Mouse (Mus musculus) CH12.LX (cell line): ENCODE measurements around the gene Osbp2. TPM values are rescaled to one million over a fixed set of nuclear protein-coding genes. Genes with fewer than 3 reads are reported as not detected.

Source experiments
- DNase-seq: peaks from one replicate; pipeline ENCODE4 v3.0.0-alpha.2; 2013; ENCODE audit errors: extremely low read depth
- H3K27ac ChIP-seq: 2 replicates; pipeline ENCODE4 v1.5.1; 2012; ENCODE audit warnings: low read depth, mild to moderate bottlenecking, control low read depth, moderate library complexity; ENCODE audit not compliant: insufficient read depth
- H3K27me3 ChIP-seq: replicated peaks from 2 replicates; pipeline ENCODE3; 2012; ENCODE audit warnings: inconsistent platforms
- H3K36me3 ChIP-seq, 2 experiments: replicated peaks in 1 of 2; 2 replicates each; pipeline versions ENCODE3 to v1.6.1; 2012; ENCODE audit warnings: inconsistent platforms in 1 of 2, low read length in 1 of 2, mild to moderate bottlenecking in 1 of 2, mixed read lengths in 1 of 2, moderate library complexity in 1 of 2; ENCODE audit not compliant: control insufficient read depth in 1 of 2, insufficient read depth in 1 of 2
- H3K4me1 ChIP-seq, 2 experiments: 2 replicates each; pipeline ENCODE4 v1.6.1; 2012; ENCODE audit warnings: inconsistent platforms in 1 of 2, moderate library complexity in 1 of 2; ENCODE audit not compliant: insufficient read depth in 2 of 2, control insufficient read depth in 1 of 2
- H3K4me2 ChIP-seq: 2 replicates; pipeline ENCODE4 v1.6.1; 2012; ENCODE audit warnings: low read depth, mild to moderate bottlenecking, control low read depth; ENCODE audit not compliant: poor library complexity, insufficient read depth, severe bottlenecking
- H3K4me3 ChIP-seq, 3 experiments: fragments of 150-350 bp in 1 of 3; sonication (generic) in 1 of 3; replicated peaks in 1 of 3; 2 replicates each; pipeline versions ENCODE3 to v1.5.1; 2011 to 2012; ENCODE audit warnings: low read depth in 2 of 3, low read length in 2 of 3, mild to moderate bottlenecking in 2 of 3, moderate library complexity in 2 of 3, control low read depth in 1 of 3, improper control_type of control experiment in 1 of 3, inconsistent platforms in 1 of 3, mixed read lengths in 1 of 3; ENCODE audit not compliant: poor library complexity in 1 of 3
- H3K79me2 ChIP-seq: replicated peaks from 2 replicates; pipeline ENCODE4 v1.6.1; 2012; ENCODE audit warnings: mild to moderate bottlenecking, moderate library complexity; ENCODE audit not compliant: control insufficient read depth, poor library complexity, insufficient read depth, severe bottlenecking; ENCODE audit errors: extremely low read depth
- H3K9ac ChIP-seq: 2 replicates; pipeline ENCODE4 v1.6.1; 2012; ENCODE audit warnings: low read depth, mild to moderate bottlenecking, control low read depth, moderate library complexity; ENCODE audit not compliant: insufficient read depth
- H3K9me3 ChIP-seq: replicated peaks from 2 replicates; pipeline ENCODE3; 2012; ENCODE audit warnings: low read length, inconsistent platforms, mixed read lengths
- BHLHE40 ChIP-seq: IDR thresholded peaks from 2 replicates; pipeline ENCODE4 v1.6.1; 2011; ENCODE audit warnings: mild to moderate bottlenecking, low read depth, low read length, improper control_type of control experiment
- CHD1 ChIP-seq: IDR thresholded peaks from 2 replicates; pipeline ENCODE4 v1.6.1; 2012; ENCODE audit warnings: low read depth, low read length, improper control_type of control experiment, inconsistent platforms
- CHD2 ChIP-seq: IDR thresholded peaks from 2 replicates; pipeline ENCODE4 v1.6.1; 2011; ENCODE audit warnings: low read length, improper control_type of control experiment
- CTCF ChIP-seq, 2 experiments: IDR thresholded peaks in 1 of 2; conservative IDR thresholded peaks in 1 of 2; 2 replicates each; pipeline ENCODE4 v1.5.1; 2011 to 2012; ENCODE audit warnings: low read depth in 2 of 2, low read length in 2 of 2, improper control_type of control experiment in 1 of 2, inconsistent platforms in 1 of 2, mild to moderate bottlenecking in 1 of 2, moderate library complexity in 1 of 2
- E2F4 ChIP-seq: IDR thresholded peaks from 2 replicates; pipeline ENCODE4 v1.6.1; 2011; ENCODE audit warnings: low read depth, low read length, improper control_type of control experiment; ENCODE audit not compliant: insufficient replicate concordance
- ELF1 ChIP-seq: IDR thresholded peaks from 2 replicates; pipeline ENCODE4 v1.6.1; 2014; ENCODE audit warnings: low read depth, mild to moderate bottlenecking, inconsistent platforms, low read length, improper control_type of control experiment
- EP300 ChIP-seq: IDR thresholded peaks from 2 replicates; pipeline ENCODE4 v1.6.1; 2011; ENCODE audit warnings: low read length, improper control_type of control experiment
- ETS1 ChIP-seq: conservative IDR thresholded peaks from 2 replicates; pipeline ENCODE4 v1.6.1; 2012; ENCODE audit warnings: low read depth, mild to moderate bottlenecking, inconsistent platforms, low read length, improper control_type of control experiment, moderate library complexity
- GABPA ChIP-seq: IDR thresholded peaks from 2 replicates; pipeline ENCODE4 v1.6.1; 2012; ENCODE audit warnings: low read depth, low read length, improper control_type of control experiment, inconsistent platforms; ENCODE audit not compliant: insufficient replicate concordance
- HCFC1 ChIP-seq: IDR thresholded peaks from 2 replicates; pipeline ENCODE4 v1.6.1; 2012; ENCODE audit warnings: low read depth, mild to moderate bottlenecking, inconsistent platforms, low read length, improper control_type of control experiment
- IRF4 ChIP-seq: IDR thresholded peaks from 2 replicates; pipeline ENCODE4 v1.6.1; 2014; ENCODE audit warnings: low read depth, mild to moderate bottlenecking, inconsistent platforms, low read length, improper control_type of control experiment
- JUN ChIP-seq: IDR thresholded peaks from 2 replicates; pipeline ENCODE4 v1.6.1; 2011; ENCODE audit warnings: low read depth, mild to moderate bottlenecking, low read length, improper control_type of control experiment, moderate library complexity; ENCODE audit not compliant: insufficient read depth
- JUND ChIP-seq: conservative IDR thresholded peaks from 2 replicates; pipeline ENCODE4 v1.6.1; 2011; ENCODE audit warnings: low read depth, low read length, improper control_type of control experiment
- KAT2A ChIP-seq: IDR thresholded peaks from 2 replicates; pipeline ENCODE4 v1.6.1; 2012; ENCODE audit warnings: low read length, improper control_type of control experiment, inconsistent platforms; ENCODE audit not compliant: insufficient replicate concordance
- MAFK ChIP-seq: IDR thresholded peaks from 2 replicates; pipeline ENCODE4 v1.6.1; 2011; ENCODE audit warnings: low read length, improper control_type of control experiment; ENCODE audit not compliant: insufficient replicate concordance
- MAX ChIP-seq: IDR thresholded peaks from 2 replicates; pipeline ENCODE4 v1.6.1; 2011; ENCODE audit warnings: low read length, improper control_type of control experiment
- MAZ ChIP-seq: IDR thresholded peaks from 2 replicates; pipeline ENCODE4 v1.6.1; 2012; ENCODE audit warnings: low read depth, mild to moderate bottlenecking, inconsistent platforms, low read length, improper control_type of control experiment, moderate library complexity
- MEF2A ChIP-seq: IDR thresholded peaks from 2 replicates; pipeline ENCODE4 v1.6.1; 2014; ENCODE audit warnings: low read depth, mild to moderate bottlenecking, inconsistent platforms, low read length, improper control_type of control experiment, borderline replicate concordance
- MXI1 ChIP-seq: IDR thresholded peaks from 2 replicates; pipeline ENCODE4 v1.6.1; 2011; ENCODE audit warnings: mild to moderate bottlenecking, low read depth, low read length, improper control_type of control experiment
- MYC ChIP-seq: IDR thresholded peaks from 2 replicates; pipeline ENCODE4 v1.6.1; 2011; ENCODE audit warnings: low read depth, mild to moderate bottlenecking, improper control_type of control experiment, low read length
- NELFE ChIP-seq: IDR thresholded peaks from 2 replicates; pipeline ENCODE4 v1.6.1; 2011; ENCODE audit warnings: low read depth, low read length, improper control_type of control experiment
- NRF1 ChIP-seq: IDR thresholded peaks from 2 replicates; pipeline ENCODE4 v1.6.1; 2014; ENCODE audit warnings: low read depth, mild to moderate bottlenecking, inconsistent platforms, low read length, improper control_type of control experiment, moderate library complexity
- PAX5 ChIP-seq: IDR thresholded peaks from 2 replicates; pipeline ENCODE4 v1.6.1; 2012; ENCODE audit warnings: low read length, inconsistent platforms, mixed read lengths
- POLR2A ChIP-seq: IDR thresholded peaks from 2 replicates; pipeline ENCODE4 v1.6.1; 2011; ENCODE audit warnings: low read depth, mild to moderate bottlenecking, improper control_type of control experiment, low read length
- POLR2AphosphoS2 ChIP-seq: IDR thresholded peaks from 2 replicates; pipeline ENCODE4 v1.6.1; 2011; ENCODE audit warnings: low read depth, low read length, improper control_type of control experiment
- RAD21 ChIP-seq: IDR thresholded peaks from 2 replicates; pipeline ENCODE4 v1.6.1; 2011; ENCODE audit warnings: low read depth, mild to moderate bottlenecking, low read length, improper control_type of control experiment, moderate library complexity
- RCOR1 ChIP-seq: conservative IDR thresholded peaks from 2 replicates; pipeline ENCODE4 v1.6.1; 2012; ENCODE audit warnings: low read depth, mild to moderate bottlenecking, inconsistent platforms, low read length, improper control_type of control experiment
- SIN3A ChIP-seq: IDR thresholded peaks from 2 replicates; pipeline ENCODE4 v1.6.1; 2012; ENCODE audit warnings: low read length, improper control_type of control experiment, inconsistent platforms
- SMC3 ChIP-seq: IDR thresholded peaks from 2 replicates; pipeline ENCODE4 v1.6.1; 2011; ENCODE audit warnings: low read depth, low read length, improper control_type of control experiment
- TBP ChIP-seq: conservative IDR thresholded peaks from 2 replicates; pipeline ENCODE4 v1.6.1; 2011; ENCODE audit warnings: low read depth, low read length, improper control_type of control experiment
- TCF12 ChIP-seq: IDR thresholded peaks from 2 replicates; pipeline ENCODE4 v1.6.1; 2014; ENCODE audit warnings: low read depth, mild to moderate bottlenecking, inconsistent platforms, low read length, improper control_type of control experiment
- UBTF ChIP-seq: IDR thresholded peaks from 2 replicates; pipeline ENCODE4 v1.6.1; 2012; ENCODE audit warnings: low read depth, mild to moderate bottlenecking, inconsistent platforms, low read length, improper control_type of control experiment, moderate library complexity
- USF1 ChIP-seq: IDR thresholded peaks from 2 replicates; pipeline ENCODE4 v1.6.1; 2014; ENCODE audit warnings: low read depth, mild to moderate bottlenecking, inconsistent platforms, low read length, improper control_type of control experiment
- USF2 ChIP-seq: conservative IDR thresholded peaks from 2 replicates; pipeline ENCODE4 v1.6.1; 2011; ENCODE audit warnings: low read depth, low read length, improper control_type of control experiment
- ZC3H11A ChIP-seq: IDR thresholded peaks from 2 replicates; pipeline ENCODE4 v1.6.1; 2012; ENCODE audit warnings: low read depth, mild to moderate bottlenecking, inconsistent platforms, low read length, improper control_type of control experiment
- ZKSCAN1 ChIP-seq: IDR thresholded peaks from 2 replicates; pipeline ENCODE4 v1.6.1; 2012; ENCODE audit warnings: low read depth, inconsistent platforms, low read length, improper control_type of control experiment, borderline replicate concordance
- ZMIZ1 ChIP-seq: IDR thresholded peaks from 2 replicates; pipeline ENCODE4 v1.6.1; 2012; ENCODE audit warnings: low read depth, mild to moderate bottlenecking, inconsistent platforms, low read length, improper control_type of control experiment
- ZNF384 ChIP-seq: IDR thresholded peaks from 2 replicates; pipeline ENCODE4 v1.6.1; 2012; ENCODE audit warnings: low read depth, low read length, improper control_type of control experiment, inconsistent platforms
- dilution Hi-C: fragments of 300-500 bp; cut with MboI; formaldehyde crosslinking; loops from 2 replicates; pipeline ENCODE4 v1.14.3; 2020; ENCODE audit warnings: low sequenced_read_pairs; ENCODE audit not compliant: extremely low pct_unique_long_range_greater_than_20kb, extremely low pct_ligation_motif_present
- in situ Hi-C: fragments of 300-500 bp; cut with MboI; formaldehyde crosslinking; loops from 3 replicates; pipeline ENCODE4 v1.14.3; 2019; ENCODE audit warnings: low sequenced_read_pairs, low pct_ligation_motif_present, low pct_unique_long_range_greater_than_20kb, mixed read lengths
- polyA plus RNA-seq: library from polyadenylated mRNA; unstranded; fragments of >175 nt; gene quantifications from 2 replicates; pipeline ENCODE4 v1.2.1, GENCODE M21; 2012; ENCODE audit warnings: low read depth; ENCODE audit not compliant: insufficient read length
- total RNA-seq, 2 experiments: library from RNA; depleted of rRNA; stranded (reverse); fragments of 300-350 nt in 1 of 2; fragments of >200 nt in 1 of 2; gene quantifications; 2 replicates each; pipeline ENCODE4 v1.2.3; 2012 to 2014

The Osbp2 gene
- total and polyA plus RNA-seq, 3 experiments: not detected

DNA sequence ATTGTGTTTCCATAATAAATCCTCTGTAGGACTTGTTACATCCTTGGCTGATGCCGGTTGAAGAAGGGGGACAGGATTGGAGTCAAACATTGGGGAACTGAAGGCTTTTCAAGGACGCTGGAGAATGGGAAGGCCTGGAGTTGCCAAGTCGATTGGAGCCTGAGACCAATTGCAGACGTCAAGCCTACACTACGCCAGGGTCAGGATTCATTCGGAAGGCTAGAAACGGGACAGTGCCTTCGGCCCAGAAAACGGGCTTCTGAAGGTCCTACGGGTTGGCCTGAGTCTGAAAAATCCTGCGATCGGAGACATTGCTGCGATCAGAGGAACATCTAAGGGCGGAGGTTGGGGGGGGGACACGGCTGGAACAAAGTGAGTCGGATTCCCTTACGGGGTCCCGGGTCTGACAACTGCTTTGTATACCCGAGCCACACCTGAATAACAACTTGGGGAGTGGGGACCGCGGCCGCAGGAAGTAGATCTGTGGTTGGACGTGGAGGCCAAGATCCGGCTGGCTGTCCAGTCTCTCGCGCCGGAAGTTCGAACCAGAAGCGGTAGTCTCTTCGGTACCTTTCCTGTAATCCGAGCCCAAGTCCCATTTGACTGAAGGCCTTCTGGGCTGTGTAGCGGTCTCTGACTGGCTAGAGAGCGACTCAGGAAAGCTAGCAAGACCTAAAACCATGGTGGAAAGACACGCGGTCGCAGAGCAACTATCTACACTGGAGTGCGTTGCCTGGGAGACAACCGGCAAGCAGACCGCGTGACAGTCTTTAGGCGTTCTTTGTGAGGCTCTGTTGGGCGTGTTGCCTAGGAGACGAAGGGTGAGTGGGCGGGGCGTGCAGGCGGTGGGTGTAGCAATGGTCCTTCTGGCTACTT is 30.9 kb upstream of the Osbp2 start, which contains the start of the genes 4921536K21Rik and Dusp18:
TSS of gene 4921536K21Rik (minus strand) at position 693 of the 876 bp plus-strand sequence.
TSS of gene Dusp18 (plus strand) at position 835 of the 876 bp plus-strand sequence.
- dilution Hi-C loops: no loop called here
- H3K27me3 ChIP-seq: peaks cover 3% of the 10 kb centered on the region
- TF ChIP-seq GABPA: no peak
- no peak for TF ChIP-seq PAX5
- peak; percentile 78 for TF ChIP-seq POLR2A
- no peak for TF ChIP-seq EP300
- TF ChIP-seq NELFE: peak; percentile 64
- no peak for TF ChIP-seq CHD2
- TF ChIP-seq USF1: no peak
- no peak for TF ChIP-seq ZKSCAN1
- TF ChIP-seq MYC: peak; percentile 91; the same call in 1 of the 2 replicates
- TF ChIP-seq ELF1: peak; percentile 87
- no peak for TF ChIP-seq MAFK
- no peak for TF ChIP-seq E2F4
- no peak; the same call in 1 of the 2 replicates for TF ChIP-seq RCOR1
- peak; percentile 53; the same call in 1 of the 2 replicates for TF ChIP-seq KAT2A
- peak; percentile 62; the same call in 1 of the 2 replicates for TF ChIP-seq MAZ
- TF ChIP-seq MXI1: peak; percentile 99
- TF ChIP-seq CHD1: peak; percentile 84; the same call in 1 of the 2 replicates
- TF ChIP-seq SIN3A: peak; percentile 96
- peak; percentile 75 for TF ChIP-seq HCFC1
- no peak for TF ChIP-seq ZC3H11A
- peak; percentile 69; the same call in 1 of the 2 replicates for TF ChIP-seq TBP
- TF ChIP-seq UBTF: no peak; the same call in 1 of the 2 replicates
- no peak for TF ChIP-seq JUND
- no peak for TF ChIP-seq JUN
- no peak for TF ChIP-seq CTCF (conservative IDR thresholded peaks at IDR 0.05 in 1 of 2, IDR thresholded peaks at IDR 0.05 in 1 of 2; ENCODE audit: low read depth in 2 of 2, low read length in 2 of 2)
- no peak; the same call in 1 of the 2 replicates for TF ChIP-seq POLR2AphosphoS2
- no peak for TF ChIP-seq RAD21
- peak; percentile 81 for TF ChIP-seq TCF12
- no peak for TF ChIP-seq ZNF384
- peak; percentile 94 for TF ChIP-seq MAX
- peak; percentile 12; the same call in 1 of the 2 replicates for TF ChIP-seq MEF2A
- TF ChIP-seq IRF4: peak; percentile 34
- 0 out of 2 replicates have a peak, but pooled peaks have one; percentile 54 for TF ChIP-seq ZMIZ1
- peak; percentile 9; the same call in 1 of the 2 replicates for TF ChIP-seq ETS1
- TF ChIP-seq NRF1: no peak; the same call in 1 of the 2 replicates
- TF ChIP-seq USF2: no peak
- no peak for TF ChIP-seq BHLHE40
- no peak for TF ChIP-seq SMC3
- TF ChIP-seq, all 38 proteins: peak for 17
- H3K4me3 ChIP-seq: peak within 1 kb of the TSS; percentile 57 to 87 (median 74)
- H3K9me3 ChIP-seq: no peaks in the 10 kb centered on the region
- H3K36me3 ChIP-seq: peaks cover 12 to 28% of the 10 kb centered on the region in 2 experiments
- in situ Hi-C loops: no loop called here
- peak within 1 kb of the TSS; percentile 78 for H3K27ac ChIP-seq
- no peaks in the 10 kb centered on the region for H3K79me2 ChIP-seq
- H3K4me1 ChIP-seq: peaks cover 0 to 22% of the 10 kb centered on the region in 2 experiments; a peak in 2 of 4 replicates
- H3K9ac ChIP-seq: peak within 1 kb of the TSS; percentile 77
- DNase-seq: peak; percentile 92
- peak within 1 kb of the TSS; percentile 85 for H3K4me2 ChIP-seq
